Mouse (Mus musculus): ENCODE measurements at regions not wholly inside any gene's neighbourhood (a gene's known extent, or its start where the extent isn't known, plus 50 kb on each side); places are given as distances from the start of the nearest gene placed in this dataset.

GRCm38 (mm10) chr13:99630800-99631199 lies 114.5 kb upstream of the Map1b start:
- no peak for ATAC-seq (ENCODE audit: insufficient number of reproducible peaks, insufficient read depth, low FRiP score, low TSS enrichment, low read depth)
- H3K27me3 ChIP-seq = no peaks in the 10 kb centered on the region
- H3K27ac ChIP-seq = no peak overlapping the region
- WGBS = 77% methylated on average over 3 of the region's 3 CpGs
- H3K4me3 ChIP-seq (replicated peaks) = no peak overlapping the region
- H3K36me3 ChIP-seq = no peaks in the 10 kb centered on the region
- no peaks in the 10 kb centered on the region; the same call in 1 of the 2 replicates for H3K4me1 ChIP-seq (replicated peaks)
- H3K4me2 ChIP-seq = no peak overlapping the region
- no peaks in the 10 kb centered on the region for H3K9me3 ChIP-seq
- H3K9ac ChIP-seq (replicated peaks) = no peak overlapping the region

GRCm38 (mm10) chr13:99630356-99630755 lies 114.0 kb upstream of the Map1b start:
- Histone ChIP-seq H3K9me3 (no peaks in the 10 kb centered on the region), H3K27me3 (no peaks in the 10 kb centered on the region), H3K4me2 (no peak overlapping the region), H3K36me3 (no peaks in the 10 kb centered on the region), H3K27ac (no peak overlapping the region), H3K4me1 (replicated peaks) (no peaks in the 10 kb centered on the region; the same call in 1 of the 2 replicates), H3K9ac (replicated peaks) (no peak overlapping the region), H3K4me3 (replicated peaks) (no peak overlapping the region)
- no peak for ATAC-seq (ENCODE audit: insufficient number of reproducible peaks, insufficient read depth, low FRiP score, low TSS enrichment, low read depth)
- WGBS = 90% methylated on average over 22 of the region's 22 CpGs

- H3K4me1 ChIP-seq (replicated peaks) = no peaks in the 10 kb centered on the region
- H3K4me2 ChIP-seq = no peak overlapping the region
- H3K27ac ChIP-seq = no peak overlapping the region
- no peaks in the 10 kb centered on the region for H3K9me3 ChIP-seq
- H3K9ac ChIP-seq (replicated peaks) = no peak overlapping the region
- H3K36me3 ChIP-seq = no peaks in the 10 kb centered on the region
- no peak for ATAC-seq (ENCODE audit: insufficient number of reproducible peaks, insufficient read depth, low FRiP score, low TSS enrichment, low read depth)
- H3K27me3 ChIP-seq = no peaks in the 10 kb centered on the region
- WGBS = 52% methylated on average over 4 of the region's 4 CpGs
- H3K4me3 ChIP-seq (replicated peaks) = no peak overlapping the region
Observed at GRCm38 (mm10) chr13:99625196-99625595, 108.9 kb upstream of the Map1b start.

GRCm38 (mm10) chr13:99618332-99618731 lies 102.0 kb upstream of the Map1b start:
- H3K36me3 ChIP-seq = no peaks in the 10 kb centered on the region
- H3K27me3 ChIP-seq = no peaks in the 10 kb centered on the region
- no peak overlapping the region for H3K4me3 ChIP-seq (replicated peaks)
- H3K9me3 ChIP-seq = no peaks in the 10 kb centered on the region
- no peak overlapping the region for H3K4me2 ChIP-seq
- ATAC-seq (ENCODE audit: insufficient number of reproducible peaks, insufficient read depth, low FRiP score, low TSS enrichment, low read depth) = no peak
- no peak overlapping the region for H3K9ac ChIP-seq (replicated peaks)
- WGBS = 37% methylated on average over 9 of the region's 9 CpGs
- H3K27ac ChIP-seq = no peak overlapping the region
- H3K4me1 ChIP-seq (replicated peaks) = peaks cover 20% of the 10 kb centered on the region

GRCm38 (mm10) chr13:99617457-99617856 lies 101.1 kb upstream of the Map1b start:
- peaks cover 20% of the 10 kb centered on the region for H3K4me1 ChIP-seq (replicated peaks)
- no peak overlapping the region for H3K4me2 ChIP-seq
- WGBS = 16% methylated on average over 5 of the region's 5 CpGs
- no peak for ATAC-seq (ENCODE audit: insufficient number of reproducible peaks, insufficient read depth, low FRiP score, low TSS enrichment, low read depth)
- H3K36me3 ChIP-seq = no peaks in the 10 kb centered on the region
- no peaks in the 10 kb centered on the region for H3K27me3 ChIP-seq
- H3K9me3 ChIP-seq = no peaks in the 10 kb centered on the region
- H3K4me3 ChIP-seq (replicated peaks) = no peak overlapping the region
- no peak overlapping the region for H3K27ac ChIP-seq
- no peak overlapping the region for H3K9ac ChIP-seq (replicated peaks)

- Histone ChIP-seq H3K4me3 (replicated peaks) (no peak overlapping the region), H3K4me2 (no peak overlapping the region), H3K27me3 (no peaks in the 10 kb centered on the region), H3K4me1 (replicated peaks) (peaks cover 25% of the 10 kb centered on the region), H3K9ac (replicated peaks) (no peak overlapping the region), H3K9me3 (no peaks in the 10 kb centered on the region), H3K27ac (no peak overlapping the region), H3K36me3 (no peaks in the 10 kb centered on the region)
- no peak for ATAC-seq (ENCODE audit: insufficient number of reproducible peaks, insufficient read depth, low FRiP score, low TSS enrichment, low read depth)
- WGBS = 73% methylated on average over 18 of the region's 18 CpGs
Observed at GRCm38 (mm10) chr13:99611715-99612494, 95.6 kb upstream of the Map1b start.

GRCm38 (mm10) chr13:99610498-99610897 lies 94.2 kb upstream of the Map1b start:
- peaks cover 24% of the 10 kb centered on the region for H3K4me1 ChIP-seq (replicated peaks)
- ATAC-seq (ENCODE audit: insufficient number of reproducible peaks, insufficient read depth, low FRiP score, low TSS enrichment, low read depth) = no peak
- H3K9me3 ChIP-seq = no peaks in the 10 kb centered on the region
- no peak overlapping the region for H3K9ac ChIP-seq (replicated peaks)
- H3K36me3 ChIP-seq = no peaks in the 10 kb centered on the region
- H3K27me3 ChIP-seq = no peaks in the 10 kb centered on the region
- no peak overlapping the region for H3K4me3 ChIP-seq (replicated peaks)
- no peak overlapping the region for H3K27ac ChIP-seq
- 76% methylated on average over 5 of the region's 5 CpGs for WGBS
- H3K4me2 ChIP-seq = no peak overlapping the region

- Histone ChIP-seq H3K27me3 (no peaks in the 10 kb centered on the region), H3K27ac (no peak overlapping the region), H3K9ac (replicated peaks) (no peak overlapping the region), H3K4me3 (replicated peaks) (no peak overlapping the region), H3K9me3 (no peaks in the 10 kb centered on the region), H3K4me2 (no peak overlapping the region), H3K36me3 (no peaks in the 10 kb centered on the region), H3K4me1 (replicated peaks) (peaks cover 24% of the 10 kb centered on the region)
- 56% methylated on average over 9 of the region's 9 CpGs for WGBS
- ATAC-seq (ENCODE audit: insufficient number of reproducible peaks, insufficient read depth, low FRiP score, low TSS enrichment, low read depth) = no peak
Observed at GRCm38 (mm10) chr13:99609151-99610146, 93.1 kb upstream of the Map1b start.

GRCm38 (mm10) chr13:99608591-99608990 lies 92.3 kb upstream of the Map1b start:
- Histone ChIP-seq H3K4me3 (replicated peaks) (no peak overlapping the region), H3K4me2 (no peak overlapping the region), H3K9ac (replicated peaks) (no peak overlapping the region), H3K27ac (no peak overlapping the region), H3K27me3 (no peaks in the 10 kb centered on the region), H3K4me1 (replicated peaks) (peaks cover 24% of the 10 kb centered on the region), H3K9me3 (peaks cover 4% of the 10 kb centered on the region; the same call in 1 of the 2 replicates), H3K36me3 (no peaks in the 10 kb centered on the region)
- ATAC-seq (ENCODE audit: insufficient number of reproducible peaks, insufficient read depth, low FRiP score, low TSS enrichment, low read depth) = no peak
- WGBS = 28% methylated on average over 5 of the region's 5 CpGs

GRCm38 (mm10) chr13:99607208-99607607 lies 90.9 kb upstream of the Map1b start:
- H3K27me3 ChIP-seq = no peaks in the 10 kb centered on the region
- no peak overlapping the region for H3K27ac ChIP-seq
- no peaks in the 10 kb centered on the region for H3K36me3 ChIP-seq
- no peak overlapping the region for H3K4me3 ChIP-seq (replicated peaks)
- H3K4me1 ChIP-seq (replicated peaks) = peaks cover 24% of the 10 kb centered on the region
- peaks cover 9% of the 10 kb centered on the region; the same call in 1 of the 2 replicates for H3K9me3 ChIP-seq
- WGBS = 81% methylated on average over 6 of the region's 6 CpGs
- no peak overlapping the region for H3K9ac ChIP-seq (replicated peaks)
- H3K4me2 ChIP-seq = no peak overlapping the region
- ATAC-seq (ENCODE audit: insufficient number of reproducible peaks, insufficient read depth, low FRiP score, low TSS enrichment, low read depth) = no peak

GRCm38 (mm10) chr13:99606606-99606990 lies 90.3 kb upstream of the Map1b start:
- Histone ChIP-seq H3K4me3 (replicated peaks) (no peak overlapping the region), H3K27me3 (no peaks in the 10 kb centered on the region), H3K4me2 (no peak overlapping the region), H3K9ac (replicated peaks) (no peak overlapping the region), H3K36me3 (no peaks in the 10 kb centered on the region), H3K27ac (no peak overlapping the region), H3K9me3 (peaks cover 9% of the 10 kb centered on the region; the same call in 1 of the 2 replicates), H3K4me1 (replicated peaks) (peaks cover 24% of the 10 kb centered on the region)
- WGBS = 63% methylated on average over 1 of the region's 1 CpGs
- ATAC-seq (ENCODE audit: insufficient number of reproducible peaks, insufficient read depth, low FRiP score, low TSS enrichment, low read depth) = no peak

All from limb, embryonic 12.5 days (tissue).